Mouse (Mus musculus) stomach, postnatal 0 days (tissue): Measurements from ENCODE around the gene Cd244a. TPM values are rescaled to one million over a fixed set of nuclear protein-coding genes. Genes with fewer than 3 reads are reported as not detected.

Experiments
- ATAC-seq: fragments of 200-750 bp; cut with Nextera tagmentation; 2 replicates; pipeline ENCODE4 v1.8.0; 2017; ENCODE audit not compliant: low FRiP score, low TSS enrichment
- DNase-seq: peaks from one replicate; pipeline ENCODE4 v3.0.0-alpha.2; 2016; ENCODE audit warnings: low spot score
- H3K27ac ChIP-seq: fragments of 300-500 bp; sonication (generic); replicated peaks from 2 replicates; pipeline ENCODE4 v1.5.1; 2014; ENCODE audit warnings: mild to moderate bottlenecking, control low read depth
- H3K27me3 ChIP-seq: fragments of 300-500 bp; sonication (generic); 2 replicates; pipeline ENCODE4 v1.6.1; 2014; ENCODE audit warnings: low read length; ENCODE audit not compliant: control insufficient read depth, insufficient read depth
- H3K36me3 ChIP-seq: fragments of 300-500 bp; sonication (generic); 2 replicates; pipeline ENCODE4 v1.6.1; 2014; ENCODE audit warnings: low read length, mixed read lengths; ENCODE audit not compliant: control insufficient read depth, insufficient read depth
- H3K4me1 ChIP-seq: fragments of 300-500 bp; sonication (generic); replicated peaks from 2 replicates; pipeline ENCODE4 v1.6.1; 2014; ENCODE audit warnings: antibody characterized with exemption; ENCODE audit not compliant: control insufficient read depth, insufficient read depth
- H3K4me2 ChIP-seq: fragments of 300-500 bp; sonication (generic); replicated peaks from 2 replicates; pipeline ENCODE4 v1.6.1; 2014; ENCODE audit warnings: low read depth, mild to moderate bottlenecking, control low read depth, moderate library complexity
- H3K4me3 ChIP-seq: fragments of 300-500 bp; sonication (generic); 2 replicates; pipeline ENCODE4 v1.5.1; 2014; ENCODE audit warnings: low read depth, low read length, control low read depth
- H3K9ac ChIP-seq: fragments of 300-500 bp; sonication (generic); 2 replicates; pipeline ENCODE4 v1.6.1; 2014; ENCODE audit warnings: mild to moderate bottlenecking, low read length, control low read depth, mixed read lengths
- H3K9me3 ChIP-seq: fragments of 300-500 bp; sonication (generic); 2 replicates; pipeline ENCODE4 v1.6.1; 2016; ENCODE audit warnings: low read length; ENCODE audit not compliant: control insufficient read depth
- CTCF ChIP-seq: IDR thresholded peaks from 2 replicates; pipeline ENCODE4 v1.5.1; 2016; ENCODE audit warnings: antibody characterized with exemption, low read depth, mild to moderate bottlenecking, moderate library complexity
- EP300 ChIP-seq: optimal IDR thresholded peaks from 2 replicates; pipeline ENCODE3; 2016; ENCODE audit warnings: antibody characterized with exemption
- whole genome bisulfite sequencing: fragments of 180-500 bp; shearing (Covaris S2); extraction: QIAGEN DNeasy Blood & Tissue Kit; methylation state at CpG from one replicate; pipeline ENCODE4 v1.1.7; 2014; 5-methylcytosine and 5-hydroxymethylcytosine counted together
- polyA plus RNA-seq: library from polyadenylated mRNA; unstranded; fragments of >200 nt; fragmentation: Nextera tagmentation; extraction: Ambion mirVana; gene quantifications from 2 replicates; pipeline ENCODE4 v1.2.1, GENCODE M21; 2015

The Cd244a gene
- polyA plus RNA-seq, 1 experiment from 2014 or later, result 0.33 TPM

DNA sequence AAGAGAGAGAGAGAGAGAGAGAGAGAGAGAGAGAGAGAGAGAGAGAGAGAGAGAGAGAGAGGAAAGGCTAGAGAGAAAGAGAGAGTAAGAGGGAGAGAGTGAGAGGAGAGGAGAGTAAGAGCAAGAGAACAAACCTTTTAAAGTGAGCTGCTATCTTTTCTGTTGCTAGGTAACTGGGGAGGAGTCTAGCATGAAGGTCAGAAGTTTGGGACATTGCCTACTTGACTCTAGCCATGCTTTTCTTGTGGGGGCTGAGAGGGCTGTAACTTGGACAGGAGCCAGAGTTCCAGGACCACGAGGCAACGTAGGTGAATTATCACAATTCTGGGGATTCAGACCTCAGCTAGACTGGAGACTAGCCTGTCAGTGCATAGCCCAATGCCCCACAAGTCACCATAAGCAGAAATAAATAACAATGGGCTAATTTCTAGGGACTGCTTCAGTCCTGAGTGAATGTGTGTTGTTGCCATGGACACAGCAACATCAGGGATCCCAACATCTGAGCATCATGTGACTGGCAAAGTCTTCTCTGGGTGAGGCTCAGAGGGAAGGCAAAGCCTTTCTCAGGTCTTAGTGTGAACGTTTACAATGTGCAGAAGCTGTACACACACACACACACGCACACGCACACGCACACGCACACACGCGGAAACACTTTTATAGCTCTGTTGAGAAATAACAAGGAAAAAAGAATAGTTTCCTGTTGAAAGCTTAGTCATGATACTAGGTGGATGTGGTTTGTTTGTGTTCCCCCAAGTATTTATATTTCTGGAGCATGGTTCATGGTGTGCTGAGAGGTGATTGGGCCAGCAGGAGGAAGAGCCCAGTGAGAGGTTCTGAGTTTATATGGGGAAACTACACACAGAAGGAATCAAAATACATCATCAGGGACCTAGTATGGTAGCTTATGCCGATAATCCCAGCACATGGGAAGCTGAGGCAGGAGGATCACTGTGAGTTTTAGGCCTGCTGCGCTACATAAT lies 5.3 kb upstream of the Cd244a start:
- H3K27ac ChIP-seq, result no peak overlapping the region
- no peaks in the 10 kb centered on the region for H3K27me3 ChIP-seq
- peak; percentile 31 for DNase-seq
- peak; percentile 77 for ATAC-seq
- WGBS, result 71% methylated on average over 11 of the region's 11 CpGs
- H3K4me2 ChIP-seq, result no peak overlapping the region
- no peaks in the 10 kb centered on the region for H3K4me1 ChIP-seq
- TF ChIP-seq EP300 (no peak), CTCF (no peak)
- no peaks in the 10 kb centered on the region for H3K36me3 ChIP-seq
- H3K4me3 ChIP-seq, result no peak overlapping the region
- no peak overlapping the region for H3K9ac ChIP-seq
- H3K9me3 ChIP-seq, result no peaks in the 10 kb centered on the region

DNA sequence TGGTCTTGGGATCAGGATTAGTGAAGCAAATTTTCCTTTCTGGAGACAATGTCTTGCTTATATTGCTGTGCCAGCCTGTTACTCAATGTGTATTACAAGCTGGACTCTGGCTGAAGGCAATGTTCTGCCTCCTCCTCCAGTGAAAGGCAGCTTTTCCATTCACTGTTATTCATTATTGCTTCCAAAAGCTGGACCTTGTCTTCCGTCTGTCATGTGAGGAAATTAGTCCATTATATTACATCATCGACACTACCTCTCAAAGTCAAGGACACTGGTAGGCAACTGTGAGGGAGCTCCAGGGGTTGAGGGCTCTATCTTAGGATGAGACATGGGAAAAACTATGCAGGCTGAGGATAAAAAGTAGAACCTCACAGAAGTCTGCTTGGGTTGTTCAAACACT lies 2.6 kb upstream of the Cd244a start:
- Histone ChIP-seq H3K4me3 (no peak overlapping the region), H3K27me3 (no peaks in the 10 kb centered on the region), H3K9me3 (no peaks in the 10 kb centered on the region), H3K27ac (no peak overlapping the region), H3K4me1 (no peaks in the 10 kb centered on the region), H3K9ac (no peak overlapping the region), H3K36me3 (no peaks in the 10 kb centered on the region), H3K4me2 (no peak overlapping the region)
- WGBS, result 91% methylated on average over 2 of the region's 2 CpGs
- DNase-seq (no peak), ATAC-seq (no peak)
- TF ChIP-seq CTCF, result no peak
- no peak for TF ChIP-seq EP300

DNA sequence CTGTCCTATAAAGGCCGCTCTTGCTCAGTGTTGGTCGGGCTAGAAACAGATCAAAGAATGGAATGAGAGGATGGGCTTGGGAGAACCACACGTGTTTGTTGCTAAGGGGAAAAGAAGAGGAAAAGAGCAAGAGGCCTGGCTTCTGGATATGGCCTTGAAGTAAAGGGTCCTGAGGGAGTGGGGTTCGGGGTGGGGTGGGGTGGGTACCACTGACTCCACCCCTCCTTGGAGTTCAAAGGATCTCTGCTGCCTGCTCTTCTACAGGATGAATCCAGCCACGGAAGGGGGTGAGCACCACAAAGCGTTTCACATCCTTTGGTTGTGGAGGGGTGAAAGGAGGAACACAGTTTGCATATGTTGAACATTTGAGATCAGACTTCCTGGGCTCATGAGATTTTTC lies 586 bp upstream of the Cd244a start:
- no peaks in the 10 kb centered on the region for H3K27me3 ChIP-seq
- H3K4me2 ChIP-seq, result no peak overlapping the region
- WGBS, result 68% methylated on average over 6 of the region's 6 CpGs
- TF ChIP-seq CTCF, result no peak
- no peak for TF ChIP-seq EP300
- no peak overlapping the region for H3K9ac ChIP-seq
- no peak overlapping the region for H3K27ac ChIP-seq
- DNase-seq, result no peak
- no peak for ATAC-seq
- H3K9me3 ChIP-seq, result no peaks in the 10 kb centered on the region
- no peaks in the 10 kb centered on the region for H3K4me1 ChIP-seq
- H3K36me3 ChIP-seq, result no peaks in the 10 kb centered on the region
- no peak overlapping the region for H3K4me3 ChIP-seq

DNA sequence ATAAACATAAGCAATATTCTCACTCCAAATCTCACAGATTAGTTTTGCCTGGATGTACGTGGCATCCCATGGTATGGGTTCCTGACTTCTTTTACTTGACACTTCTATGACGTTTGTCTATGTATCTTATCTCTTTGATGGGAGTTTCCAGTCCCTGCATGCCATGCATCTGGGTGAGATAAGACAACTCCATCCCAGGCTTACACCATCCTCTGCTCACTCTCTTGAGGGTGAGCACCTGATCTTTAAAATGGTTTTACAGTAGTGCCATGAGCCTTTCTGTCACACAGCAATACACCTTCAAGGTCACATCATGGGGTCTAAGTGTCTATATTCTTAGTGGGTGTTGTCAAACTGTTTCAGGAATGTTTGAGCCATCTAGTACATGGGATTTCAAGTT lies 1.3 kb downstream of the Cd244a start:
- no peak overlapping the region for H3K9ac ChIP-seq
- H3K9me3 ChIP-seq, result no peaks in the 10 kb centered on the region
- WGBS, result 67% methylated on average over 2 of the region's 2 CpGs
- ATAC-seq (no peak), DNase-seq (no peak)
- no peak overlapping the region for H3K4me3 ChIP-seq
- H3K27ac ChIP-seq, result no peak overlapping the region
- H3K4me1 ChIP-seq, result no peaks in the 10 kb centered on the region
- no peak overlapping the region for H3K4me2 ChIP-seq
- H3K27me3 ChIP-seq, result no peaks in the 10 kb centered on the region
- no peaks in the 10 kb centered on the region for H3K36me3 ChIP-seq
- no peak for TF ChIP-seq CTCF
- no peak for TF ChIP-seq EP300

DNA sequence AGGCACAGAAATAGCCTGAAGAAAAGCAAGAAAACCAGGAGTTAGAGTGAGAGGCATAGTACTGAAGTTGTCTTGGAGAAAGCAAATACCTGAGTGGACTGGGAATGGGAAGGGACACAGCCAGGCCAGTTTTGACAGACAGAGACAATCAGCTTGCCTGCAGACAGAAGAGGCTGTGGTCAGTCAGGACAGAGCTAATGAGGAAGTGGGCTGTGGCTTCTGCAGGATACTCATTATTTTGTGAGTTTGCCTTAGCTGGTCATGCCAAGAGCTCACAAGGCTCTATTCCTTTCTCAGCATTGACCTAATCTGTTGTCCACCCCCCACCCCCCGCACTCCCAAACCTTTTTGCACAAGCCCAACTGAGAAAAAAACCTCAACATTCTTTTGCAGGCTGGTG lies 2.2 kb downstream of the Cd244a start:
- Histone ChIP-seq H3K27ac (no peak overlapping the region), H3K27me3 (no peaks in the 10 kb centered on the region), H3K9me3 (no peaks in the 10 kb centered on the region), H3K4me3 (no peak overlapping the region), H3K36me3 (no peaks in the 10 kb centered on the region), H3K4me2 (no peak overlapping the region), H3K4me1 (no peaks in the 10 kb centered on the region), H3K9ac (no peak overlapping the region)
- 72% methylated on average over 1 of the region's 1 CpGs for WGBS
- DNase-seq (no peak), ATAC-seq (no peak)
- TF ChIP-seq CTCF (no peak), EP300 (no peak)

DNA sequence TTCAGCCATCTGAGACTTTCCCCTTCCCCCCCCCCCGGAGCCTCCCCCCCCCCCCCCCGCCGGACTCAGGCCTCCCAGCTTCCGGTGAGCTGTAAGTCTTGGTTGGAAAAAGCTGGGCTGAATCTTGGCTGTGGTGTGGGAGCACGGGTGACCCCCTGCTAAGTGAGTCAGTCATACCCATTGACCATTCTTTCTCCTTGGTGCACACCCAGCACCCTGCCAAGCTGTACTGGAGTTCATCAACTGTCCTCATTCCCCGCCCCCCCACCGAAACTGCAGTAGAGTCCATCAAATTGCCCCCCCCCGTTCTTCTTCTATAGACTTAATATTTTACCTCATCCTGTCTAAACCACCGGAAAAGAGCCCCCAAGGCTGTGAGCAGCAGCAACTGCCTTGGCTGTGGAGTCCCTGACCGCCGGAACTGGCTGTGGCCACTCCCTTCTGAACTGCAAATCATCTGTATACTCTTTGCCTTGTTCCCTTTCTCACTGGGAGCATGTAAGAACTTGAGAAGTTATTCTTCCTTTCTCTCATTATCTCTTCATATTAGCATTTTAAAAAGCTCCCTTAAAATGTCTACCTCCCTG lies 2.7 kb downstream of the Cd244a start:
- Histone ChIP-seq H3K4me3 (no peak overlapping the region), H3K4me2 (no peak overlapping the region), H3K4me1 (no peaks in the 10 kb centered on the region), H3K36me3 (no peaks in the 10 kb centered on the region), H3K27ac (no peak overlapping the region), H3K9me3 (no peaks in the 10 kb centered on the region), H3K27me3 (no peaks in the 10 kb centered on the region), H3K9ac (no peak overlapping the region)
- WGBS, result 55% methylated on average over 7 of the region's 11 CpGs
- no peak for TF ChIP-seq EP300
- TF ChIP-seq CTCF, result no peak
- no peak for ATAC-seq
- DNase-seq, result no peak
